Mouse (Mus musculus): ENCODE data around the gene Gabrb2.

Gene Gabrb2

DNA sequence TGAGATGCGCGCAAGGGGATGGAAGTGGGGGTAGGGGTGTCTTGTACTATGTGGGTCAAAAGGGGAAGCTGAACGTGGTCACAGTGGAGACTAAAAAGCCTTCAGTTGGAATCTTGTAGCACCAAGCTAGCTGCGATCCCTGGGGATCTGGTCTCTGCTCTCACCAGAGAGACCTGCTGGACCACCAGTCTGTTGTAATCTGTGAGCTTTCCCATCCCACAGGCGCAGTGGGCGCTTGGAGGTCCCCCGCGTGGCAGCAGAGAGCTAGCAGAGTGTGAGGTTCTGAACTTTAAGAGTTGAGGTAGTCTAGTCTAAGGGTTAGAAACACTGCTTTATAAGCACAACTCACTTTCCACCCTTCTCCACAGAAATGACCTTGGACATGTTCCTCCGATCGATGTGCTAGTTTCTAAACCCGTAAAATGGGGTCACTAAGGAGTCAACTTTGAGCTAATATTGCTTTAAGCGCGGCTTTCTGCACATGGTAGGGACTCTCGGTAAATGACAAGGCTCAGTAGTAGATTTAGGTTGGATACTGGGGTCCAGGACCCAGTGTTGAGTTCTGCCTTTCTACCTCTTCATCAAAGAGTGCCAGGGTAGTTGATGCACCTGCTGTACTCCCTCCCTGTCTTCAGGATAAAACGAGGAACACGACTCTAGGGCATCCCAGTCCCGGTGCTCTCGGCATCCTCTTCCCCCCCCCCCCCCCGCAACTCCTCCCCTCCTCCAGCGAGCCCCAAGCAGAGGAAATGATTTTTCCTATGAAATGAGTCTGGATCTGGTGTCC, at the start of gene Gabrb2:
TSS of gene Gabrb2 (plus strand) at position 762 of the 787 bp plus-strand sequence.
- no peaks in the 10 kb centered on the region for H3K36me3 ChIP-seq (ENCODE audit: insufficient read depth, low read length)
- H3K4me1 ChIP-seq (replicated peaks; ENCODE audit: low read depth, low read length) = peaks cover 12% of the 10 kb centered on the region; the same call in 1 of the 2 replicates
- no peak for TF ChIP-seq NANOG (IDR thresholded peaks at IDR 0.05; ENCODE audit: borderline replicate concordance, low read length)
- TF ChIP-seq CTCF (conservative IDR thresholded peaks at IDR 0.05; ENCODE audit: low read length) = no peak
- H3K27me3 ChIP-seq (ENCODE audit: insufficient read depth, low read length) = peaks cover 34% of the 10 kb centered on the region
- H3K9me3 ChIP-seq (ENCODE audit: low read length) = no peaks in the 10 kb centered on the region
- H3K4me3 ChIP-seq (replicated peaks; ENCODE audit: low read length) = peak within 1 kb of the TSS; percentile 78

DNA sequence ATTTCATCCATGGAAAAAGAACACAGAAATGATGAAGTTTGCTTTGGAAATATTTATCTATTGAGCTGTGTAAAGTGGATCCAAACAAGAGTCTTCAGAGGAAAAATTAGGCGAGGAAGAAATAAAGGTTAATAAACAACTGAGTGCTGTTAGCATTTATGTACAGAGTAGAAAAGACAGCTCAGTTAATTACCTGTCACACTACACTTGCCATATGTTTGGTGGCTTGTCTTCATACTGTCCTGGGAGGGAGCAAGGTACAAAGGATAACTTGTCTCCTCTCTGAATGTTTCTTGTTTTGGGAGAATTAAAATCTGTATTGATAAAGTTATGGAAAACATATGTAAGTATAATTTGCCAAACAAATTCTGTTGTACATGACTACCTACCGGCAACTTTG, 40.6 kb upstream of the Gabrb2 start:
- H3K36me3 ChIP-seq (ENCODE audit: insufficient read depth, low read length) = no peaks in the 10 kb centered on the region
- no peaks in the 10 kb centered on the region for H3K9me3 ChIP-seq (ENCODE audit: low read length)
- no peaks in the 10 kb centered on the region for H3K27me3 ChIP-seq (ENCODE audit: insufficient read depth, low read length)
- no peak for TF ChIP-seq NANOG (IDR thresholded peaks at IDR 0.05; ENCODE audit: borderline replicate concordance, low read length)
- TF ChIP-seq POU5F1 (IDR thresholded peaks at IDR 0.05; ENCODE audit: borderline replicate concordance, low read length) = no peak
- TF ChIP-seq CTCF (conservative IDR thresholded peaks at IDR 0.05; ENCODE audit: low read length) = no peak
- no peaks in the 10 kb centered on the region for H3K4me1 ChIP-seq (replicated peaks; ENCODE audit: low read depth, low read length)
- H3K4me3 ChIP-seq (replicated peaks; ENCODE audit: low read length) = no peak overlapping the region

DNA sequence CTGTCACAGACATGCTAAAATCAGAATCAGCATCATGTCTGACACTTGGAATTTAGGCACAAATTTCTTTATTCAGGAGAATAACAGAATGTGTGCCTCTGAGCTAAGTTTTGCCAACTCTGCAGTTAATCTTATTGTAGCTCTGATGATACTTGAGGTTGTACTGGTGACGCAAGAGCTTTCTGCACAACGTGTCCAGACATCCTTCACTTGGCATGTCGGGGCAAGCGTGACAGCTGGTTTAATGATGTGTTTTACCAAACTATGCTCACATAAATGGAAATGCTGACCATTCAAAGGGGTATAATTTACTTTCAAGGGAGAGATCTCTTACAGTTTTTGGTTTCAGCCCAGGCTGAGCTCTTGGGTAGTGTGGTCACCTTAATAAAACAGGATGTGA, 33.1 kb upstream of the Gabrb2 start:
- no peaks in the 10 kb centered on the region for H3K36me3 ChIP-seq (ENCODE audit: insufficient read depth, low read length)
- no peaks in the 10 kb centered on the region for H3K4me1 ChIP-seq (replicated peaks; ENCODE audit: low read depth, low read length)
- TF ChIP-seq POU5F1 (IDR thresholded peaks at IDR 0.05; ENCODE audit: borderline replicate concordance, low read length) (no peak), CTCF (conservative IDR thresholded peaks at IDR 0.05; ENCODE audit: low read length) (no peak), NANOG (IDR thresholded peaks at IDR 0.05; ENCODE audit: borderline replicate concordance, low read length) (no peak)
- no peaks in the 10 kb centered on the region for H3K27me3 ChIP-seq (ENCODE audit: insufficient read depth, low read length)
- H3K9me3 ChIP-seq (ENCODE audit: low read length) = no peaks in the 10 kb centered on the region
- no peak overlapping the region for H3K4me3 ChIP-seq (replicated peaks; ENCODE audit: low read length)

DNA sequence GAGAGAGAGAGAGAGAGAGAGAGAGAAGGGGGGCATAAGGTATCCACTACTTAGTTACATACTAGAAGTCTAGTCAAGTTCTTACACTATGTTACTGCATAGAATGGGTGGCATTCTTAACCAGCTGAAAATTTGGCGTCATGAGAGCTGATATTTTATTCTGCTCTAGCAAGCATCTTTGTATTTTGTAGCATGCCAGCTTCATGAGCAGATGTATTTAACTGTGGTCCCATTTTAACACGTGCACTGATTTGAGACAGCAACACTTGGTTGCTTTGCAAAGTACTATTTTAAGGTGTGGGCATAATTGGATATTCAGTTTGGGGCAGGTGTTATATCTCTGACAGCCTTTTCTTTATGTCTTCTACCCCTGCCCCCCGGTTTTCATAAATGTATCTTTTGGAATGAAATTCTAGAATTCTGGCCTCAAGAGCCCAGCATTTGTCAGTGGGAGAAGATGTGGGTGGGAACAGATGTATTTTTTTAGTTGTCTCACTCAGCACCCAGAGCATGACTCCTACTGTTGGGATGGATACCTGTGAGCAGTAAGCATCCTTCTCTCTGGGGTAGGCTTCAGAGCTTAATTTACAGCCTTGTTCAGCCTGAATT, 28.8 kb upstream of the Gabrb2 start:
- H3K4me3 ChIP-seq (replicated peaks; ENCODE audit: low read length) = no peak overlapping the region
- H3K9me3 ChIP-seq (ENCODE audit: low read length) = no peaks in the 10 kb centered on the region
- no peaks in the 10 kb centered on the region for H3K36me3 ChIP-seq (ENCODE audit: insufficient read depth, low read length)
- TF ChIP-seq POU5F1 (IDR thresholded peaks at IDR 0.05; ENCODE audit: borderline replicate concordance, low read length) (no peak), NANOG (IDR thresholded peaks at IDR 0.05; ENCODE audit: borderline replicate concordance, low read length) (no peak), CTCF (conservative IDR thresholded peaks at IDR 0.05; ENCODE audit: low read length) (no peak)
- H3K4me1 ChIP-seq (replicated peaks; ENCODE audit: low read depth, low read length) = no peaks in the 10 kb centered on the region
- no peaks in the 10 kb centered on the region for H3K27me3 ChIP-seq (ENCODE audit: insufficient read depth, low read length)

DNA sequence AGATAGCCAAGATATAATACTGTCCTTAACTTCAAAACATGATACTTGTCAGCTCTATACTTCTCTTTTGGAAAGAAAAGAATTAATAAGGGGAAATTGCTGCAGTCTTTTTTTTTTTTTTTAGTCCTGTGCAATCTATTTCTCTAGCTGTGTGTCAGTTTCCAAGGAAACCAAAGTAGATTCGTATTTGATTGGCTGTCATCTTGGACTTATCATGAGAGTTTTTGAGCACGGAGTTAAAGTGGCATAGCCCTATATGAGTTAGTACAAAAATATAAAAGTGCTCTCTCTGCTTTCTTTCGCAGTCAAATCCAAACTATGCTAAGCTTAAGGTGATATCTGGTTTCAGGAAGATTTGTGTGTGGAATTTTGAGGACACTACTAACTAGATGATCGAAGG, 26.1 kb upstream of the Gabrb2 start:
- Histone ChIP-seq H3K9me3 (ENCODE audit: low read length) (no peaks in the 10 kb centered on the region), H3K4me1 (replicated peaks; ENCODE audit: low read depth, low read length) (no peaks in the 10 kb centered on the region)
- TF ChIP-seq CTCF (conservative IDR thresholded peaks at IDR 0.05; ENCODE audit: low read length) = no peak
- TF ChIP-seq POU5F1 (IDR thresholded peaks at IDR 0.05; ENCODE audit: borderline replicate concordance, low read length) = no peak
- TF ChIP-seq NANOG (IDR thresholded peaks at IDR 0.05; ENCODE audit: borderline replicate concordance, low read length) = no peak

DNA sequence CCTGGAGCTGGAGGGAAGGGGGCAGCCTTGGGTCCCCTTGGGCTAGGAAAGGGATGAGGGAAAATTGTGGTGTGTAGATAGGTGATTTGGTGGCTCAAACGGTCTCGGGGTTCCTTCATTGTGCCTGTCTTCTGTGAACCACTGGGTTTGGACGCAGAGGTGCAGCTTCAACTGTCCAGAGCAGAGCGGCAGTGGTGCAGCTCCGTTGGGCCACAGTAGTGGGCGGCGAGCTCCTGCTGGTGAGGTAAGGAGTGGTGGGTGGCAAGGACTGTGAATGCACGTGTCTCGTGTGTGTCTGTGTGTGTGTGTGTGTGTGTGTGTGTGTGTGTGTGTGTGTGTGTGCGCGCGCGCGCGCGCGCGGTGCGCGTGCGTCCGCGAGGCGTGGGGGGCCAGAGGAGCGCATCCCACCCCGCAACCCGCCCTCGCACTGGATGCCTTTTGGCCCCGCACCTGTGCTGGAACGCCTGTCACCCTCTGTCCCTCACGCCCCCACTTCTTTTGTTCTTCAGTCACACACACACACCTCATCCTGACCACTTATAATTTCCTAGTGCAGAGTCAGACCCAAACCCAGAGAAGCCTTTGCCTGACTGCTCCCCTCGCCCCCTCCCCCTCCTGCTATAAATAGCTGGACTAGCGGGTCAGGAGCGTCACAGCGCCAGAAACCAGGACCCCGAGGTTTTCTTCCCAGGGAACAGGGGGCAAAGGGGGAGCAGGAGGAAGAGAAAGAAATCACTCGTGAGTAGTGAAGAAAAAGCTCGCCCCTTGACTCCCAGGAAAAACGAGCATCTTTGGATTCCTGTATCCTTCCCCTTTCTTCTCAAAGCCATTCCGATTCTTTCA, 455 bp downstream of the Gabrb2 start:
- Histone ChIP-seq H3K9me3 (ENCODE audit: low read length) (no peaks in the 10 kb centered on the region), H3K27me3 (ENCODE audit: insufficient read depth, low read length) (peaks cover 34% of the 10 kb centered on the region), H3K4me3 (replicated peaks; ENCODE audit: low read length) (peak overlapping the region; percentile 78), H3K4me1 (replicated peaks; ENCODE audit: low read depth, low read length) (peaks cover 12% of the 10 kb centered on the region; the same call in 1 of the 2 replicates), H3K36me3 (ENCODE audit: insufficient read depth, low read length) (no peaks in the 10 kb centered on the region)
- TF ChIP-seq NANOG (IDR thresholded peaks at IDR 0.05; ENCODE audit: borderline replicate concordance, low read length) (no peak), POU5F1 (IDR thresholded peaks at IDR 0.05; ENCODE audit: borderline replicate concordance, low read length) (no peak), CTCF (conservative IDR thresholded peaks at IDR 0.05; ENCODE audit: low read length) (no peak)

More for the DNA sequence above, 26.1 kb upstream of the Gabrb2 start:
- Histone ChIP-seq H3K27me3 (ENCODE audit: insufficient read depth, low read length) (no peaks in the 10 kb centered on the region), H3K36me3 (ENCODE audit: insufficient read depth, low read length) (no peaks in the 10 kb centered on the region), H3K4me3 (replicated peaks; ENCODE audit: low read length) (no peak overlapping the region)

DNA sequence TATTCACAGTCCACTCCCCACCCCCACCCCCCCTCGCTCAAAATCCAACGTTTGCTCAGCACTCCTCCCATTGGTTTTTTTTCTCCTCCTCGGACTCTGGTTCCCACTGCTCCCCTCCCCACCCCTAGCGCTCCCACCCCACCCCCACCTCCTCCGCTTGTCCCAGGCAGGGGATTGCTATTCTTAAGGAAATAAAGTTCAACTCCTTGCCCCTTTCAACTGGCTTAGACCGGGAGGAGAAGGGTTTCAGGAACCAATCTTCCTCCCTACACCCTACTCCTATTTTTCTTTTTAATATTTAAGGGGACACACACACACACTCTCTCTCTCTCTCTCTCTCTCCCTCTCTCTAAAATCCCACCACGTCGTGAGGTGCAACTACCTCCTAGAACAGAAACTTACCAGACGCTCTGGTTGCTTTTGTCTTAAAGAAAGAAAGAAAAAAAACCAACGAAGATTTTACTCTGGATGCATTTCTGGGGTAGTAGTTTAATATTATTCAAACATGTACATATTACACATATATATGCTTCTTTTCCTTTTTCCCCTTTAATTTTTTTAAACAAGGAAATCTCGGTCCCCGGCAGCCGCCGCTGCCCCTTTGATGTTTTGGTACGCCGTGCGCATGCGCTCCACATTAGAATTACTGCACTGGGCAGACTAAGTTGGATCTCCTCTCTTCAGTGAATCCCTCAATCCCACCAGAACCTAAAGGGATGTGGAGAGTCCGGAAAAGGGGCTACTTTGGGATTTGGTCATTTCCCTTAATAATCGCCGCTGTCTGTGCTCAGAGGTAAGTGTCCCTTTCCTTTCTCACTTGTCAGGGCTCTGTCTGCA, 1.3 kb downstream of the Gabrb2 start:
- Histone ChIP-seq H3K36me3 (ENCODE audit: insufficient read depth, low read length) (no peaks in the 10 kb centered on the region), H3K4me1 (replicated peaks; ENCODE audit: low read depth, low read length) (peaks cover 12% of the 10 kb centered on the region; the same call in 1 of the 2 replicates), H3K9me3 (ENCODE audit: low read length) (no peaks in the 10 kb centered on the region), H3K27me3 (ENCODE audit: insufficient read depth, low read length) (peaks cover 34% of the 10 kb centered on the region), H3K4me3 (replicated peaks; ENCODE audit: low read length) (peak overlapping the region; percentile 78)
- TF ChIP-seq CTCF (conservative IDR thresholded peaks at IDR 0.05; ENCODE audit: low read length) = no peak
- TF ChIP-seq POU5F1 (IDR thresholded peaks at IDR 0.05; ENCODE audit: borderline replicate concordance, low read length) = no peak
- no peak for TF ChIP-seq NANOG (IDR thresholded peaks at IDR 0.05; ENCODE audit: borderline replicate concordance, low read length)
